Mouse (Mus musculus) cerebral cortex, adult 2 months (tissue): ENCODE results near the gene Tamm41.

Experiments
- WGBS: fragments of 180-500 bp; shearing (Covaris S2); methylation state at CpG from one replicate; pipeline ENCODE4 v1.1.7; 2018; 5-methylcytosine and 5-hydroxymethylcytosine counted together

Gene Tamm41

GRCm38 (mm10) chr6:115037103-115038094 lies at the start of gene Tamm41:
Gene Tamm41, minus strand, starts transcription at chr6:115037876.
- under 1% methylated on average over 57 of the region's 57 CpGs for WGBS

DNA sequence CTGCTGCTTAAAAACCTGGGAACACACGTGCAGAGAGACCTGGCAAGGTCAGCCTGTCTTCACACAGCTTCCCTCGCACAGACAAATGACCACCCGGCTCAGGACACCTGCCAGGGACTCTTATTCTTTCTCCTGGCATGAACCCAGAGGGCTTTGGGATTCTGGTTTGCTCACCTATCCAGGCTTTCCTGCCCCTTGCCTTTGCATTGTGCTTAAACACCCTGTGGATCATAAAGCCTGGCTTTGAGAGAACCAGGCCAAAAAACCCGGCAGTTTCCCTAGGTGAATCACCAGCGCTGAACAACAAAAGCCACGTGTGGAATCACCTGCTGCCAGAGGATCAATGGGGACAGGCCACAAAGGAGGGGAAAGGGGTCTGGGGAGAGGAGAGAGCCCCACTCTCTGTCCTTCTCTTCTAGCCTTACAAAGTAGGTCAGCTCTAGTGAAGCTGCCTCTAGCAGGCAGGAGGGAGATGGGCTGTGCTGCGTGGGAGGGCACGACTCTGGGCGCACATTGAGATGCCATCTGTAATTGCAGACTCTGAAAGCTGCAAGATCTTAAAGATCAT lies 47.7 kb upstream of the Tamm41 start:
- WGBS, result 32% methylated on average over 9 of the region's 9 CpGs

DNA sequence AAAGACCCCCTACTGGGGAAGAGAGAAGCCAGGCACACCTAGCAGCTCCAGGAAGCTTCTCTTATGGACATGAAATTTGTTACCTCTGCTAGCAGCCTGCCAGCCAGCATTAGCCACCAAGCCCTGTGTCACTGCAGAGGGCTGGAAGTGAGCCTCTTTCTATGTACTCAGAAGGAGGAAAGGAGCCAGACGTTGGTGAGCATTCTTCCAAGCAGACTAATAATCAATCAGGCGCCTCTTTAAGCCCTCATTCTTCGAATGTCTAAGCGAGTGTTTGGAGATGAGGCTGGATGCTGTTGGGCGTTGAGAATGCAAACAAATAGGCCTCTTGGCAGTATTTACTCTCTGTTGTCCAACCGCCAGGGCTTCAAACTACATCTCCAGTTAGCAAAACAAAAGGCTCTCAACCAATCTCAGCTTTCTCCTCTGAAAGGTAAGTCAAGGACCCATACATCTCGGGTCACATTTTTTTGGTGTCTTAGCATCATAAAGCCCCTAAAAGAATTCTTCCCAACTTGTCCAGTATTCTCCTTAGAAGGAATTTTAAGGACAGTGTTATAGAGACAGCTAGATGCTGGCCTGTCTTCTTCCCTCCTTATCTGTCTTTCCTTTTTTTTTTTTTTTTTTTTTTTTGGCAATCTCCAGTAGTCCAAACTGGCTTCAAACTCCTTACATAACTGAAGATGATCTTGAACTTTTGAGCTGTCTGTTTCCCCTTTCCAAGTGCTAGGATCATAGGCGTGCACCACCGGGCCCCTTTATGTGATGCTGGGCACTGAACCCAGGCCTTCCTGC lies 39.3 kb upstream of the Tamm41 start:
- 75% methylated on average over 9 of the region's 9 CpGs for WGBS

- 53% methylated on average over 2 of the region's 2 CpGs for WGBS
Observed at GRCm38 (mm10) chr6:115072024-115072423, 34.3 kb upstream of the Tamm41 start.

DNA sequence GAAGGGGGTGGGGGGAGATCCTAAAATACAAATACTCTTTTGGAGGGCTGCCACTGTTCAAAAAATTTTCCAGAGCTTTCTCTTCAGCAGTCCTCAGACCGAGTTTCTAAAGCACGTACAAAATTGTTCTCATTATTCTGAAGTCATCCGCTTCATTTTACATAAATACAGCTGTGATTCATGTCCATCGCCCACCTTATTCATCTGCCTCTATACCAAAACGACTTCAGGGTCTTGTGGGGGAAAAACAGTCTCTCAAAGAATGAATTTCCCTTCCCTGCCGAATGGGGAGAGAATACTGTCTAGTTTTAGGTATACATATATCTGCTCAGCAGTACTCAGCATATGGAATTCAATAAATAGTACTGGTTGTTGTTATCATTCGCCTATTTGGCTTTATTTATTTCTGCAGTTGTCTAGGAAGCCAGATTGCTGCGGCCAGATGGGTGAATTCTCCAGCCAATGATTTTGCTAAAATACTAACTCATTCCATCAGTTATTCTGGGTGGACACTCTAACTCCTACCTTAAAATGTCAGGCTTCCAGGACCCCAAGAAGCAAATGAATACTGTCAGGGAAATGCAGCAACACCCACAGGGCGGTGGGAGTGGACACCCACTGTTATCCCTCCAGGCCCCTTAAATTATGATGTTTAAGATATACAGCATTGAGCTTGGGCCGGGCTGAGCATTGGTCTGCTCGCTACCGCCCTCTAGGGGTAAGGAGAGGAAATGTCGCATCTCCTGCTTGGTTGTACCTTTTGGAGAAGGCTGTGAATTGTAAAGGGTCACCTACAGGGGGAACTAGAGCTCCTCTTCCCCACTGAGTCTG lies 27.9 kb upstream of the Tamm41 start:
- 23% methylated on average over 13 of the region's 13 CpGs for WGBS

DNA sequence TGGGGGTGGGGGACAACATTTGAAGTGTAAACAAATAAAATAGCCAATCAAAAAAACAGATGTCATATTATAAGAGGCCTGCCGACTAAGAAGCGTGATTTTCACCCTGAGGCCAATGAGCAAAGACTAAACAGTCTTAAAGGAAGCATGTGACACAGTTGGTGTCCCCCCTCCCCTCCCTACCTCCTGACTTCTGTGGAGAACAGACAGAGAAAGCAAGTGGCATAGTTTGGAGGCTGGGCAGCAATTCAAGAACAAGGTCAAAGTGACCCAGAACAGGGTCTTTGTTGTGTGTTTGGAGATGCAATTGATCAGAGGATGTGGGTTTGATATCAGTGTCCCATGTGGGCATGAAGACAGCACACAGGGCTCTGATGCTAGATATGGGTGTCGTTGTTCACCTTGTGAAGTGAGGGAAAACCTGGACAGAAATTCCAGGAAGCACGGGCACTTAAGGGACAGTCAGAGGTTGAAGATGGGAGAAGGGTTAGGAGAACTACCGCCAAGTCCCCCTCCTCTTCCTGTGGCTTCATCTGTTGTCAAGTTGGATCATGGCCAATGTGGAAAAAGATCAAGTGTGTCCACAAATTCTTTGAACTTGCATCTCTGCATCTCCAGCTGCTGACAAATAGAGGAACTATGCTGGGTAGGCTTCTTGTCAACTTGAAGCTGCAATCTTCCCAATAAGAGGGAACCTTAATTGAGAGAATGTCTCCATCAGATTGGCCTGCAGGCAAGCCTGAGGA lies 25.1 kb upstream of the Tamm41 start:
- 80% methylated on average over 5 of the region's 5 CpGs for WGBS

- 39% methylated on average over 5 of the region's 5 CpGs for WGBS
Observed at GRCm38 (mm10) chr6:115059227-115059626, 21.6 kb upstream of the Tamm41 start.

- 47% methylated on average over 2 of the region's 2 CpGs for WGBS
Observed at GRCm38 (mm10) chr6:115056699-115057098, 19.0 kb upstream of the Tamm41 start.

DNA sequence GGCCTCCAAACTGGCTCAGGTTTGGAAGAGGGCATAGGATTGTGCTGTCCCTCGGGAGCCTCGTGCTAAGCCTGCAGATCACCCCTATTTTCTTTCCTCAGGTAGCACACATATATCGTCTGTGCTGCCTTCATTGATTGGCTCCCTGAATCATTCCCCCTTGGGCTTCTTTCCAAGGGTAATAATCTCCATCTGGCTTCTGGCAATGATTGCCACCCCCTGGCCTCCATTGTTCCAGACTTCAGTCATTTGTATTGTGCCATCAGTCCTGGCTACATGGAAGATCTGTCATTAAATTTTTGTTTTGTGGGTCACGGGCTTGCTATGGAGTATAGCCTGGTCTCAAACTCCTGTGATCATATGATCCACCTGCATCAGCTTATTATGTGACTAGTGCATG lies 17.8 kb upstream of the Tamm41 start:
- WGBS, result 85% methylated on average over 4 of the region's 4 CpGs

GRCm38 (mm10) chr6:115051586-115052197 lies 14.0 kb upstream of the Tamm41 start:
- 57% methylated on average over 6 of the region's 6 CpGs for WGBS

DNA sequence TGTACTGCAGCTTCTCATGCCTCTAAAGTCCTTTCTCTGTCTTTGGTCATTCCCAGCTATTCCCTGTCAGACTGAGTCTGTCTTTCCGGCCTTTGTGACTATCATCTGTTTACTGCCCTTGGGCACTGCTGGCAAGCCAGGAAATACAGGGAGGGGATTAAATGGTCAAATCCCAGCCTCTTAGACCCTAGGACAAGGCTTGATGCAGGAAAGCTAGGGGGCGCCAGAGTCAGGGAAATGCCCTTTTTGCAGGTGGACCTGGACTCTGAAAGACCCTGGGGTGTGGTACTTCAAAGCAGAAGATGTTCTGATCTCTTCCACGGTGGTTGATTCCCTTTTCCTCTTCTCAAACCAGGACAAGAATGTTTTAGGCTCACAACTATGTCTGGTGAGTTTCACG lies 11.3 kb upstream of the Tamm41 start:
- WGBS, result 25% methylated on average over 4 of the region's 4 CpGs

DNA sequence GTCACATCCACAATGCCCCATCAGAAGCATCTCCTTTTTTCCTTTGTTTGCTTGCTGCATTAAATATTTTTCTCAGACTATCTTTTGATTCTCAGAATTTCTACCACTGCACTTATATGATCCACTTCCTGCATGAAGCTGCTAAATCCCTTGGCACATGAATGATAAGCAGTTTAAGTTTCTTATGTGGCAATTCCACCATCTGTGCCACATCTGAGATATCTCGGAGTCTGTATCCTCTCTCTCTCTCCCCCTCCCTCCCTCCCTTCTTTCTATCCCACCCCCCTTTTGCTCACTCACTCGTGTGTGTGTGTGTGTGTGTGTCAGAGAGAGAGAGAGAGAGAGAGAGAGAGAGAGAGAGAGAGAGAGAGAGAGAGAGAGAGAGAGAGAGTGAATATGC lies 10.1 kb upstream of the Tamm41 start:
- 27% methylated on average over 2 of the region's 2 CpGs for WGBS

- 78% methylated on average over 1 of the region's 1 CpGs for WGBS
Observed at GRCm38 (mm10) chr6:115046064-115046463, 8.4 kb upstream of the Tamm41 start.

- WGBS, result 86% methylated on average over 1 of the region's 1 CpGs
Observed at GRCm38 (mm10) chr6:115044709-115045108, 7.0 kb upstream of the Tamm41 start.

DNA sequence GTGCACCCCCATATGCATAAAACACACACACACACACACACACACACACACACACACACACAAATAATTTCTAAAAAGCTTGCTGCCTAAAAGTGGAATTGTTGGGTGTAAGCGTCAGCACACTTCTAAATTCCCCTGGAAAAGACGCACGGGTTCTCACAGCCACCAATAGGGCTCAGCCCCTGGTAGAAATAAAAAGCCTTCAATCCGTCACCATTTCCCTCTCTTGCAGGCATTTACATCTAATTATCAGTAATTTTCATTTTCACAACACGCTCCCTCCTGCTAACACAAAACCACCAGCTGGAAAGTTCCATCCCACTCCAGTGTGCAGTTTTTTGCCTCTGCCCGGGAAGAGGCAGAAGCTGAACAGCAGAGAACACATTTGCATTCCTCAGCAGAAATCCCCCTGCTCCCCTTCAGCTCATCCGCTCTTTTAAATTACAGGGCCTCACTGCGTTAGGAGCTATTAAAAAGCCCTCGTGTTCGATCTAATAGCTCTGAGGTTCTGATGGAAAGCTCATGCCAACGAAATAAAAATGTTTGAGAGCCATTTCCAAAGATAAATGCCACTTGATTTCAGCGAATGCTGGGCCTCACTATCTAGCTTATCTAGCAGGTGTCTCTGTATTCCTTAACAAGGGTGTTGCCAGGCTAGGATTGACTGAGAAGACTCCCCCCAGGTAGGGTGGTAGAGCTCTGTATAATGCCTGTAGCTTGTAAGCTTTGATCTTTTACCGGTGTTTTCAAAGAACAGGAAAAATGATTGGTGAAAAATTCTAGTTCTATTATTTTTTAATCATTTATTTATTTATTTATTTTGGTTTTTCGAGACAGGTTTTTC lies 6.2 kb upstream of the Tamm41 start:
- 51% methylated on average over 14 of the region's 14 CpGs for WGBS

GRCm38 (mm10) chr6:115042609-115043008 lies 4.9 kb upstream of the Tamm41 start:
- WGBS, result 60% methylated on average over 10 of the region's 10 CpGs

DNA sequence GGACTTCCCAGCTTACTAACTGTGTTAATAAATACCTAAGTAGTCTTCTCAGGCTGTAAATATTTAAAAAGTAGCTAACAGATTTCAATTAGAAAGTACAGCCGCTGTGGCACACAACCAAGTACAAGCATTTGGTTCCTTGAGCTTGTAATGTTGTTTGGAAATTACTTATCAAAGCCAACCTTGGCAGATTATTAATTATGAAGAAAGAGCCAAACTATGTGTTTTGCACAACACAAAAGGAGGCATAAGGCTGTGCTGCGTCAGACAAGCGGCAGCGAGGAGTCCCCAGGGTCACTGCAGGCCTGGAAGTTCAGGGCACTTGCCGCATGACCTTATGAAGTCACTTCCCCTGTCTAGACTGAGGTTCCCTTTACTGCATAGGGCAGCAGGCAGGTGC lies 4.2 kb downstream of the Tamm41 start:
- WGBS, result 97% methylated on average over 5 of the region's 5 CpGs

- WGBS, result 58% methylated on average over 2 of the region's 2 CpGs
Observed at GRCm38 (mm10) chr6:115030098-115030497, 7.6 kb downstream of the Tamm41 start.

GRCm38 (mm10) chr6:115029248-115029647 lies 8.4 kb downstream of the Tamm41 start:
- 20% methylated on average over 2 of the region's 2 CpGs for WGBS
